Comparison of ENCODE assay signal across 13 mouse cellular contexts in genomic region chr16:13041356-13041755, GRCm38 (mm10).
"Had no signal": no experiment of that assay in that cellular context is flagged by ENCODE, and none has a peak within 500 bp of the region (broad histone marks: within the 10 kb centered on the region; RNA-seq: fewer than 3 reads in every experiment).

No protein-coding gene starts in this region.

- H3K27me3 ChIP-seq: liver, embryonic 13.5 days; lung, embryonic 15.5 days; midbrain, embryonic 12.5 days had no signal

- ATAC-seq: hindbrain, embryonic 16.5 days; inflammation-experienced regulatory T-cells, adult 6 months; liver, postnatal 0 days had no signal

- H3K27ac ChIP-seq: left cerebral cortex, adult 2 months; limb, embryonic 10.5 days; liver, embryonic 13.5 days; macrophage; midbrain, embryonic 12.5 days had no signal

- H3K4me1 ChIP-seq: limb, embryonic 10.5 days; liver, embryonic 13.5 days; midbrain, embryonic 12.5 days had no signal

- H3K9ac ChIP-seq: liver, embryonic 13.5 days; liver, postnatal 0 days; lung, embryonic 15.5 days; midbrain, embryonic 12.5 days had no signal

- DNase-seq: liver, embryonic 13.5 days; liver, postnatal 0 days; lung, postnatal 14 days; right cerebral cortex, postnatal 14 days; thymus, adult 18-20 months; thymus, postnatal 14 days had no signal

- H3K9me3 ChIP-seq: limb, embryonic 10.5 days; liver, embryonic 13.5 days; lung, embryonic 15.5 days; midbrain, embryonic 12.5 days had no signal

- H3K4me2 ChIP-seq: liver, embryonic 13.5 days; midbrain, embryonic 12.5 days had no signal

- H3K4me3 ChIP-seq: left cerebral cortex, adult 2 months; limb, embryonic 10.5 days; liver, embryonic 13.5 days; lung, embryonic 15.5 days; midbrain, embryonic 12.5 days had no signal

- H3K36me3 ChIP-seq: limb, embryonic 10.5 days; liver, embryonic 13.5 days; lung, embryonic 15.5 days; midbrain, embryonic 12.5 days had no signal
